Mouse (Mus musculus): Measurements from ENCODE around the gene Ciart.
A peak's percentile ranks its signal among the peaks of the same experiment; 100 is the strongest.
"Not testable (repeated sequence)": the region's sequence is repeated elsewhere in the genome, so short reads cannot be mapped to it uniquely, and the experiment has no call there.

Ciart gene

DNA sequence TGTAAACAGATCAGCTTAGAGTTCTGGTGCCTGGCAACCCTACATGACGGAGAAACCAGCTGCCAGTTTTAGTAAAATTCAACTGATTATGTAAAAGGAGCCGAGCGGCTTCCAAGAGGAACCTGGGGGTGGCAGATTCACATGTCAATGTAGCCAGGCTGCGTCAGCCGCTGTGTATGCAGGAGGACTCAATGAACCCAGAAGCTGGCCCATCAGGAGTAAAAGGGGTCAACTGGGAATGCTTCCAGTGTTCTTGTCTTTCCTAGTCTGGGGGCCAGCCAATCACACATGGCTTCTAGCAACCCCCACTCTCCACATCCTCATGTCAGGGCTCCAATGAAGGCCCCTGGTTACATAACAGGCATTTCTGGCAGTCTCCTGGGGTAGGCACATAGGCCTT, 17.0 kb downstream of the Ciart start:
- no peak for DNase-seq

DNA sequence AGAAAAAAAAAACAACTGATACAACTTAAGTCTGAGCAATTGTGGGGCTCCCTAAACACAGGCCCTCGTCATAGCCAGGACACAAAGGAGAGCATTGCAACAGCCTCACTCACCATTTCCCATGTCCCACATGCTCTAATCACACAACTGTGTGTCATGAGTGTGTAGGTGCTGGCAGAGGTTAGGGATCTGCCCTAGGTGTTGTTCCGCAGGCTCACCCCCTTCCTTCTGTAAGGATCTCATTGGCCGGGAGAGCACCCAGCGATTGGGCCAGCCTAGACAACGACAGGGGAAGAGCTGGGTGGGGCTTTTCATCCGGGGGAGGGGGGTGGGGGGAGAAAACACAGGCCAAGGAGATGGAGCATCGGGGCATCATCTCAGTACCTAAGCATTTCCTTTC, 18.5 kb downstream of the Ciart start:
- DNase-seq = no peak

DNA sequence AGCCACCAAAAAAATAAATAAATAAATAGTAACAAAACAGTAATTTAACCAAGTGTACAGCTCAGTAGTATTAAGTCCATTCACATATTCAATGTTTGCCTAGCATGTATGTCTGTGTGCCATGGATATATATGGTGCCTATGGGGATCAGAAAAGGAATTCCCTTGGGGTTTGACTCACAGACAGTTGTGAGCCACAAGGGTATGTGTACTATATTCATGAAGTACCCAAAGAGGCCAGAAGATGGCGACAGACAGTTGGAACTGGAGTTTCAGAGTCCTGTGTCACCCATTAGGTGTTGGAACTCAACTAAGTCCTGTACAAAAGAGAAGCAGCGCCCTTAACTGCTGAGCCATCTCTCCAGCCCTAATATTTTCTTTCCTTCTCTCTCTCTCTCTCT, 20.3 kb downstream of the Ciart start:
- DNase-seq = peak; percentile 41 to 52

DNA sequence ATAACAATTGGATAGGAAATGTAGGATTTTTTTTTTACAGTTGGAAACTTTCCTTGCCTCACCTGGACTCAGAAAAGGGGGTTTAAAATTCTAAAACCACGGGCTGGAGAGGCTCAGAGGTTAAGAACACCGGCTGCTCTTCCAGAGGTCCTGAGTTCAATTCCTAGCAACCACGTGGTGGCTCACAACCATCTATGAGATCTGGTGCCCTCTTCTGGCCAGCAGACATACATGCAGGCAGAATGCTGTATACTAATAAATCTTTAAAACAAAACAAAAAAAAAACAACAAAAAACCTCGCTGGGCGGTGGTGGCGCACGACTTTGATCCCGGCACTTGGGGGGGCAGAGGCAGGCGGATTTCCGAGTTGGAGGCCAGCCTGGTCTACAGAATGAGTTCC, 20.8 kb downstream of the Ciart start:
- peak; percentile 18 to 29 for DNase-seq

DNA sequence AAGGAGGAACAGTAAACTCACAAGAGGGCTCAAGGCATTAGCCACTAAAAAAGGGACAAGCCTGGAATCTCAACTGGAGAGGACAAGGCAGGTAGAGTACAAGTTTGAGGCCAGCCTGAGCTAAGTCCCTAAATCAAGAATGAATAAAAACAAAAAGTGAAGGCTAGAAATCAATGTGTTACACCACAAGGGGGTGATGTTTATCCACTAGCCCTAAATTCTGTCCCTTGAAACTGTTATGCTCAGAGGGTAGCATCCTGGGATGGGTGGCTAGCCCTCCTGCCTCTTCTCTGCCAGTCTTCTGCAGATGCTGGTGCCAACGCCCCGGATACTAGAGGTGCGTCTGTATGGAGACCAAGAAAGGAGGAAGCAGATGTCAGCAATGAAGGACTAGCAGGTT, 21.7 kb downstream of the Ciart start:
- no peak for DNase-seq

DNA sequence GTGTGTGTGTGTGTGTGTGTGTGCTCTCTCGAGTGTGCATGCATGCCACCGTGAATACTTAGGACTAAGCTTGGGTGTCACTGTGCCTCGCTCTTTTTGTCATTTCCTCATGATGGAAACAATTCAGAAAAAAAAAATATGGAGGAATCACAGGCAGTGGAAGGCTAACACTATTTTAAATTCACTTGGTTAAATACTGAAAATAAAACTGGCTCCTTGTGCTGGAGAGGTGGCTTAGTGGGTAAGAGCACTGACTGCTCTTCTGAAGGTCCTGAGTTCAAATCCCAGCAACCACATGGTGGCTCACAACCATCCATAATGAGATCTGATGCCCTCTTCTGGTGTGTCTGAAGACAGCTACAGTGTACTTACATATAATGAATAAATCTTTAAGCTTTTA, 23.8 kb downstream of the Ciart start:
- not testable (repeated sequence) for DNase-seq

DNA sequence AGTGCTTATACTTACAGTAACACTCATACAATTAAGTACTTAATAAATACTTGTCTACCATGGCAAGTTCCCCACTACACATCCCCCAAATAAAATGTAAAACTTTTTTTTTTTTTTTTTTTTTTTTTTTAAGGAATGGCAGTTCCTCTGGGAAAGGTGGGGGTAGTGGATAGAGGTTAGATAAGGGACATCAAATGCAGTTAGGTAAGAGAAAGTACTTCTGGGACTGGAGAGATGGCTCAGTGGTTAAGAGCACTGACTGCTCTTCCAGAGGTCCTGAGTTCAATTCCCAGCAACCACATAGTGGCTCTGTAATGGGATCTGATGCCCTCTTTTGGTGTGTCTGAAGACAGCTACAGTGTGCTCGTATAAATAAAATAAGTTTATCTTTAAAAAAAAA, 25.0 kb downstream of the Ciart start:
- not testable (repeated sequence) for DNase-seq

DNA sequence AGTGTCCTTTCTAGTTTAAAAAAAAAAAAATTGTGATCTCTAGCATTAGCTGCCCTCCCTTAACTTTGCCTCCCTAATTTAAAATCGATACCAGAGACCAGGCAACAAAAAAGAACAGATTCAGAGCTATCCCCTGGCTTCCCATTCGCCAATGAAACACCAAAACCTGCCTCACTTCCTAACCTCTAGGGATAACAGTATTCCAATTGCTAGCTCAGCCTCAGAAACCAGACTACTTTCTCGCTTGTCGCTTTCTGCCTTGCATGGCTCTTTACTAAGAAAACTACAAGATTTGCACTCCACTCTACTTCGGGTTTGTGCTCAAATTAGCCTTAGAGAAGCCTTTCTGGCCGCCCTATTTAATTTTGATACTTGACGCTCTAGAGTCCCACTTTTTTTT, 25.9 kb downstream of the Ciart start:
- DNase-seq = no peak

DNA sequence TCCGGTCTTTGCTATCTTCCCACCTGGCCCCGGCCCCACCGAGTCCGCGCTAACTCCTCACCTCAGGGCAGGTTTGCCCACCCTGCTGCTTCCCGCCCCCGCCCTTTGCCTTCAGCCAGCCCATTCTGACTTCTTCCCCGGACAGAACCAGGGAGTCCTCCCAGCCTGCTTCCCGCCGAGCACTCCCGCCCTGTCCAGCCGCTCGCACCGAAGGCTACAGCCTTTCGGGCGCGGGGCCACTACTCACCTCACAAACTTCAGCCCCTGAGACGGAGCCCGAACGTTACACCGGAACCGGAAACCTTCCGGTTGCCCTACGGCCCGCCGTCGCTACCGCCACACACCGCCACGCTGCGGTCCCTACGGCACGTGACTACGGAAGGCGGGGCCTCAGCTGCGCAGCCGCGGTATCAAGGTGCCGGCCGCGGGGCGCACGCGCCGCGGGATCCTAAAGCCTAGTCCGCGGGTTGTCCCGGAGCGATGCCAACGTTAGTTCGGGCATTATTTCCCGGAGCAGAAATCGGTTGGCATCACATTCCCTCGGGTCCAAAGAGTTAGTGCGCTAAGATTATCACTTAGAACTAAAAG, 26.5 kb downstream of the Ciart start, which contains the start of gene Prpf3:
Gene Prpf3 (minus strand): TSS at position 384 of the 588 bp plus-strand sequence.
- DNase-seq = peak; percentile 93

DNA sequence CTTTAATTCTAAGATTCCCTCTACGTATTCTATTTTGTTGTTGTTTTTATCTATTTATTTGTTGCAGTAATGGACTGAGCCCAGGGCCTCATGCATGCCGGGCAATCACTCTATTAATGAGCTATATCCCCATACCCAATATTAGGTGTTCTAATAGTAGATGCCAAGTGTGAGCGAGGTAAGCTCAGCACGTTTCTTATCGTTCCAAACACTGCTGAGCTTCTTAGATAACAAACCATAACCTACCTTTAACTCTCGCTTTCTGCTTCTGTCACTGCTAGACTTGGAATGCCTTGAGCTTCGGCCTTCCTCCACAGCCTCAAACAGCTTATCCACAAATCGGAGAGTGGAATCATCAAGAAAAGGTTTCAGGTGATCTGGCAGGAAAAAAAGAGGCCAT, 30.7 kb downstream of the Ciart start:
- DNase-seq = no peak

DNA sequence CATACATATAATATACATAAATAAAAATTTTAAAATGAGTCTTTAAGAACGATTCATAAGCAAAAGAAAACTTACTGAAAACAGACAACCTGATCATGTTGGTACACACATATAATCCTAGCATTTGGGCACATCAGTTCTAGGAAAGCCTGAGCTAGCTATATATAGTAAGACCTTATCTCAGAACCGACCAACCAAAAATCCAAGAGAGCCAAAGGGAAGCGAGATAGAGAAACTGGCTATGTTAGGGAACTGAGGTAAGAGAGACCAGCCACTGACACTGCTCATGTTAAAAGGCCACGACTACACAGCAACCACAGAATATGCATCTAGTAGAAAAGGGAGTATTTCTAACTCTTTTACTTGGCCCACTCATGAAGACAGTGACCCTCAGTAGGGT, 31.4 kb downstream of the Ciart start:
- DNase-seq = no peak

DNA sequence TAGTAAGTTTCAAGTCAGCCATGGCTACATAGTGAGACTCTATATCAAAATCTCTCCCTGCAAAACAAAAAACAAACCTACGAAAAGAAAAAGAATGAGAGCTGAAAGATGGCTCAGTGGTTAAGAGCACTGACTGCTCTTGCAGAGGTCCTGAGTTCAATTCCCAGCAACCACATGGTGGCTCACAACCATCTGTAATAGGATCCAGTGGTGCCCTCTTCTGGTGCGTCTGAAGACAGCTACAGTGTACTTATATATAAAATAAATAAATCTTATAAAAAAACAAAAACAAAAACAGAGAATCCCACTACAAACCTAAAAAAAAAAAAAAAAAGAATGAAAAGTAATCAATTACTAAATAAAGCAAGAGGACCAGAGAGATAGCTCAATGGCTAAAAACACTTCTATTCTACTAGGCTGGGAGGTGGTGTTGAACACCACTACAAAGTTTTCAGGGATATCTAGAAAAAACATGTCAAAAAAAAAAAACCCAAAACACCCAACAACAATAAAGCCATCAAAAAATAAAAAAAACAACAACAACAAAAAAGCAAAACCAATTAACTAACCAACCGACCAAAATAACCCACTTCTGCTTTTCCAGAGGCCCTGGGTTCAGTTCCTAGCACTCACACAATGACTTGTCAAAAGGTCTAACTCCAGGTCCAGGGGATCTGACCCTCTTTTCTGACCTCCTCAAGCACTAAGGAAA, 39.4 kb downstream of the Ciart start:
- peak in 1 of 2 experiments; percentile 15 for DNase-seq

DNA sequence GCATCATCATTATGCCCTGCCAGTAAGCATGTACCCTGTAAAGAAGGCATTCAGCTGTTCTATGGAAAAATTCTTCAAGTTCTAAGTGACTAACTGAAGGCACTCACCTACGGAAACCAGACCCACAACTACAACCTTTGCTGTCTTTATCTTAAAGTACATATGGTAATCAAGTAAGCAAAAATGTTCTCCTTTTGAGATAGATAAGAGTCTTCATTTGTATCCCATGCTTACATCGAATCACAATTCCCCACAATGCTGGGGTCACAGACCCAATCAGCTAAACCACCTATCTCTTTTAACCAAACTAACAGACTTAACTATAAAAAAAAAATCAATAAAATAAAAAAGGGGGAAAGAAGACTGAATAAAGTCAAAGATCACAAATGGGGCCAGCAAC, 42.8 kb downstream of the Ciart start:
- DNase-seq = no peak

DNA sequence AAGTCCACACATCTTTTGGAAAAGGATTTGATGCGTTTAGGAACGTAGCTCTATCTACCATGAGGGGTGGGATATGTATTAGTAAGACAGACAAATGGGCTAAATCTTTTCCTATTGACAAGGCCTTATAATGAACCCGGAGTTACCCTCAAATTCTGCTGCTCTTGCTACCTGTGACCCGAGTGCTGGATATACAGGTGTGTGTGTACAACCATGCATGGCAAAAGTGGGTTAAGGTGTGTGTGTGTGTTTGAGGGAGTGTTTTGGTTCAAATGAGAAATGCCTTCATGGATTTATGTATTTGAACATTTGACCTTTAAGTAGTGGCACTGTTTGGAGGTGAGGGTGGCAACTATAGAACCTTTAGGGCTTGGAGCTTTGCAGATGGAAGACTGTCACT, 53.0 kb downstream of the Ciart start:
- DNase-seq = no peak

Data from thymus, postnatal 36 days (tissue).